Mouse (Mus musculus) limb, embryonic 15.5 days (tissue): ENCODE measurements around the gene Kank2. TPM values are rescaled to one million over a fixed set of nuclear protein-coding genes. Genes with fewer than 3 reads are reported as not detected.

Experiments
- ATAC-seq: fragments of 200-750 bp; cut with Nextera tagmentation; 2 replicates; pipeline ENCODE4 v1.8.0; 2017; ENCODE audit warnings: low read depth, moderate TSS enrichment; ENCODE audit not compliant: insufficient number of reproducible peaks, low FRiP score, low TSS enrichment
- H3K27ac ChIP-seq: fragments of 300-500 bp; sonication (generic); 2 replicates; pipeline ENCODE4 v1.5.1; 2015; ENCODE audit warnings: moderate library complexity, mild to moderate bottlenecking, inconsistent platforms
- H3K27me3 ChIP-seq: fragments of 300-500 bp; sonication (generic); 2 replicates; pipeline ENCODE4 v1.6.1; 2015; ENCODE audit warnings: inconsistent platforms
- H3K36me3 ChIP-seq: fragments of 300-500 bp; sonication (generic); 2 replicates; pipeline ENCODE4 v1.6.1; 2015; ENCODE audit warnings: inconsistent platforms
- H3K4me1 ChIP-seq: fragments of 300-500 bp; sonication (generic); 2 replicates; pipeline ENCODE4 v1.6.1; 2015; ENCODE audit warnings: inconsistent platforms
- H3K4me2 ChIP-seq: fragments of 300-500 bp; sonication (generic); 2 replicates; pipeline ENCODE4 v1.6.1; 2015; ENCODE audit warnings: mild to moderate bottlenecking, inconsistent platforms
- H3K4me3 ChIP-seq: fragments of 300-500 bp; sonication (generic); 2 replicates; pipeline ENCODE4 v1.5.1; 2015; ENCODE audit warnings: mild to moderate bottlenecking, inconsistent platforms
- H3K9ac ChIP-seq: fragments of 300-500 bp; sonication (generic); 2 replicates; pipeline ENCODE4 v1.6.1; 2015; ENCODE audit warnings: inconsistent platforms
- H3K9me3 ChIP-seq: fragments of 300-500 bp; sonication (generic); 2 replicates; pipeline ENCODE4 v1.6.1; 2016; ENCODE audit warnings: inconsistent platforms
- WGBS: fragments of 180-500 bp; shearing (Covaris S2); methylation state at CpG from one replicate; pipeline ENCODE4 v1.1.7; 2015; 5-methylcytosine and 5-hydroxymethylcytosine counted together
- polyA plus RNA-seq: library from polyadenylated mRNA; unstranded; fragments of >200 nt; fragmentation: Nextera tagmentation; extraction: Ambion mirVana; gene quantifications from 2 replicates; pipeline ENCODE4 v1.2.1, GENCODE M21; 2015

The Kank2 gene
- polyA plus RNA-seq, 1 experiment from 2014 or later, result 22.7 TPM

GRCm38 (mm10) chr9:21737188-21737587 is 61.4 kb downstream of the Kank2 start:
- no peaks in the 10 kb centered on the region for H3K9me3 ChIP-seq
- H3K4me1 ChIP-seq, result no peaks in the 10 kb centered on the region
- ATAC-seq, result no peak
- no peak overlapping the region for H3K4me3 ChIP-seq
- no peak overlapping the region for H3K9ac ChIP-seq
- 77% methylated on average over 10 of the region's 10 CpGs for WGBS
- no peaks in the 10 kb centered on the region for H3K27me3 ChIP-seq
- no peak overlapping the region for H3K4me2 ChIP-seq
- peaks cover 97% of the 10 kb centered on the region for H3K36me3 ChIP-seq
- H3K27ac ChIP-seq, result no peak overlapping the region

- no peaks in the 10 kb centered on the region for H3K4me1 ChIP-seq
- no peak for ATAC-seq
- 85% methylated on average over 3 of the region's 3 CpGs for WGBS
- no peak overlapping the region for H3K4me3 ChIP-seq
- no peak overlapping the region for H3K9ac ChIP-seq
- H3K9me3 ChIP-seq, result no peaks in the 10 kb centered on the region
- peaks cover 97% of the 10 kb centered on the region for H3K36me3 ChIP-seq
- no peak overlapping the region for H3K4me2 ChIP-seq
- H3K27me3 ChIP-seq, result no peaks in the 10 kb centered on the region
- no peak overlapping the region for H3K27ac ChIP-seq
Measured at GRCm38 (mm10) chr9:21736580-21736979, 62.0 kb downstream of the Kank2 start.

GRCm38 (mm10) chr9:21735126-21735525 is 63.4 kb downstream of the Kank2 start:
- no peak overlapping the region for H3K27ac ChIP-seq
- peaks cover 97% of the 10 kb centered on the region for H3K36me3 ChIP-seq
- H3K27me3 ChIP-seq, result no peaks in the 10 kb centered on the region
- H3K4me3 ChIP-seq, result no peak overlapping the region
- no peak overlapping the region for H3K9ac ChIP-seq
- no peaks in the 10 kb centered on the region for H3K4me1 ChIP-seq
- no peak overlapping the region for H3K4me2 ChIP-seq
- ATAC-seq, result no peak
- no peaks in the 10 kb centered on the region for H3K9me3 ChIP-seq
- 92% methylated on average over 14 of the region's 14 CpGs for WGBS

- Histone ChIP-seq H3K27ac (no peak overlapping the region), H3K4me1 (peaks cover 6% of the 10 kb centered on the region; the same call in 1 of the 2 replicates), H3K36me3 (peaks cover 85% of the 10 kb centered on the region), H3K4me3 (no peak overlapping the region), H3K9me3 (no peaks in the 10 kb centered on the region), H3K27me3 (no peaks in the 10 kb centered on the region), H3K9ac (no peak overlapping the region), H3K4me2 (no peak overlapping the region)
- no peak for ATAC-seq
- 90% methylated on average over 7 of the region's 7 CpGs for WGBS
Measured at GRCm38 (mm10) chr9:21733989-21734388, 64.6 kb downstream of the Kank2 start.

- ATAC-seq, result no peak
- no peak overlapping the region for H3K4me2 ChIP-seq
- H3K9ac ChIP-seq, result no peak overlapping the region
- H3K9me3 ChIP-seq, result no peaks in the 10 kb centered on the region
- 95% methylated on average over 17 of the region's 17 CpGs for WGBS
- peaks cover 11% of the 10 kb centered on the region; the same call in 1 of the 2 replicates for H3K4me1 ChIP-seq
- no peak overlapping the region for H3K27ac ChIP-seq
- H3K4me3 ChIP-seq, result no peak overlapping the region
- H3K36me3 ChIP-seq, result peaks cover 80% of the 10 kb centered on the region
- H3K27me3 ChIP-seq, result no peaks in the 10 kb centered on the region
Measured at GRCm38 (mm10) chr9:21733446-21733845, 65.1 kb downstream of the Kank2 start.

- peaks cover 68% of the 10 kb centered on the region for H3K36me3 ChIP-seq
- no peak overlapping the region for H3K27ac ChIP-seq
- 87% methylated on average over 9 of the region's 9 CpGs for WGBS
- H3K4me1 ChIP-seq, result peaks cover 14% of the 10 kb centered on the region; the same call in 1 of the 2 replicates
- no peak overlapping the region for H3K4me2 ChIP-seq
- no peaks in the 10 kb centered on the region for H3K9me3 ChIP-seq
- H3K9ac ChIP-seq, result no peak overlapping the region
- ATAC-seq, result no peak
- no peak overlapping the region for H3K4me3 ChIP-seq
- H3K27me3 ChIP-seq, result no peaks in the 10 kb centered on the region
Measured at GRCm38 (mm10) chr9:21732288-21732687, 66.3 kb downstream of the Kank2 start.

- Histone ChIP-seq H3K4me1 (peaks cover 38% of the 10 kb centered on the region), H3K9me3 (no peaks in the 10 kb centered on the region), H3K4me3 (no peak overlapping the region), H3K27me3 (no peaks in the 10 kb centered on the region), H3K27ac (no peak overlapping the region), H3K36me3 (peaks cover 38% of the 10 kb centered on the region), H3K9ac (no peak overlapping the region), H3K4me2 (no peak overlapping the region)
- 61% methylated on average over 7 of the region's 7 CpGs for WGBS
- no peak for ATAC-seq
Measured at GRCm38 (mm10) chr9:21729264-21729663, 69.3 kb downstream of the Kank2 start.

GRCm38 (mm10) chr9:21728261-21728832 is 70.2 kb downstream of the Kank2 start:
- H3K4me2 ChIP-seq, result no peak overlapping the region
- H3K9me3 ChIP-seq, result no peaks in the 10 kb centered on the region
- no peak overlapping the region for H3K9ac ChIP-seq
- no peak for ATAC-seq
- no peaks in the 10 kb centered on the region for H3K27me3 ChIP-seq
- 75% methylated on average over 10 of the region's 10 CpGs for WGBS
- peaks cover 29% of the 10 kb centered on the region for H3K36me3 ChIP-seq
- no peak overlapping the region for H3K27ac ChIP-seq
- H3K4me1 ChIP-seq, result peaks cover 39% of the 10 kb centered on the region
- no peak overlapping the region for H3K4me3 ChIP-seq

GRCm38 (mm10) chr9:21726218-21726975 is 72.1 kb downstream of the Kank2 start:
- Histone ChIP-seq H3K4me3 (no peak overlapping the region), H3K4me1 (peaks cover 39% of the 10 kb centered on the region), H3K9me3 (no peaks in the 10 kb centered on the region), H3K4me2 (no peak overlapping the region), H3K27ac (no peak overlapping the region), H3K36me3 (peaks cover 10% of the 10 kb centered on the region), H3K9ac (no peak overlapping the region), H3K27me3 (no peaks in the 10 kb centered on the region)
- 77% methylated on average over 14 of the region's 14 CpGs for WGBS
- ATAC-seq, result no peak

GRCm38 (mm10) chr9:21725224-21726121 is 73.1 kb downstream of the Kank2 start:
- H3K4me2 ChIP-seq, result peak overlapping the region; percentile 61
- no peaks in the 10 kb centered on the region for H3K9me3 ChIP-seq
- no peaks in the 10 kb centered on the region for H3K27me3 ChIP-seq
- H3K36me3 ChIP-seq, result peaks cover 3% of the 10 kb centered on the region; the same call in 1 of the 2 replicates
- peak overlapping the region; percentile 58 for H3K4me3 ChIP-seq
- no peak for ATAC-seq
- peak overlapping the region; percentile 37; the same call in 1 of the 2 replicates for H3K9ac ChIP-seq
- WGBS, result 78% methylated on average over 23 of the region's 23 CpGs
- H3K27ac ChIP-seq, result peak overlapping the region; percentile 17; the same call in 1 of the 2 replicates
- peaks cover 43% of the 10 kb centered on the region for H3K4me1 ChIP-seq

- Histone ChIP-seq H3K27me3 (no peaks in the 10 kb centered on the region), H3K4me3 (peak overlapping the region; percentile 58), H3K36me3 (no peaks in the 10 kb centered on the region; the same call in 1 of the 2 replicates), H3K9me3 (no peaks in the 10 kb centered on the region), H3K9ac (peak overlapping the region; percentile 37), H3K27ac (peak overlapping the region; percentile 96), H3K4me2 (peak overlapping the region; percentile 61), H3K4me1 (peaks cover 39% of the 10 kb centered on the region)
- peak; percentile 96 for ATAC-seq
- WGBS, result under 1% methylated on average over 18 of the region's 18 CpGs
Measured at GRCm38 (mm10) chr9:21724147-21724536, 74.4 kb downstream of the Kank2 start.
